Mouse (Mus musculus) midbrain, embryonic 11.5 days (tissue): ENCODE data around the gene Gm20517. TPM values are rescaled to one million over a fixed set of nuclear protein-coding genes. Genes with fewer than 3 reads are reported as not detected.

ENCODE experiments used
- ATAC-seq: fragments of 200-750 bp; cut with Nextera tagmentation; 2 replicates; pipeline ENCODE4 v1.8.0; 2017; ENCODE audit warnings: moderate TSS enrichment, moderate library complexity; ENCODE audit not compliant: low FRiP score
- DNase-seq: peaks from one replicate; pipeline ENCODE4 v3.0.0; 2015; ENCODE audit warnings: low spot score; ENCODE audit errors: missing footprints
- H3K27ac ChIP-seq: fragments of 300-500 bp; sonication (generic); 2 replicates; pipeline ENCODE4 v1.5.1; 2014; ENCODE audit warnings: low read depth, low read length
- H3K27me3 ChIP-seq: fragments of 300-500 bp; sonication (generic); 2 replicates; pipeline ENCODE4 v1.6.1; 2014; ENCODE audit warnings: mild to moderate bottlenecking, low read length, moderate library complexity, mixed read lengths; ENCODE audit not compliant: control insufficient read depth, insufficient read depth
- H3K36me3 ChIP-seq: fragments of 300-500 bp; sonication (generic); 2 replicates; pipeline ENCODE4 v1.6.1; 2014; ENCODE audit warnings: mild to moderate bottlenecking, low read length, moderate library complexity, mixed read lengths; ENCODE audit not compliant: control insufficient read depth, insufficient read depth
- H3K4me1 ChIP-seq: fragments of 300-500 bp; sonication (generic); 2 replicates; pipeline ENCODE4 v1.6.1; 2014; ENCODE audit warnings: low read length; ENCODE audit not compliant: control insufficient read depth, insufficient read depth
- H3K4me2 ChIP-seq: fragments of 300-500 bp; sonication (generic); 2 replicates; pipeline ENCODE4 v1.6.1; 2014; ENCODE audit warnings: mild to moderate bottlenecking, moderate library complexity
- H3K4me3 ChIP-seq: fragments of 300-500 bp; sonication (generic); 2 replicates; pipeline ENCODE4 v1.5.1; 2014; ENCODE audit warnings: low read depth, low read length
- H3K9ac ChIP-seq: fragments of 300-500 bp; sonication (generic); 2 replicates; pipeline ENCODE4 v1.6.1; 2014; ENCODE audit warnings: low read length
- H3K9me3 ChIP-seq: fragments of 300-500 bp; sonication (generic); 2 replicates; pipeline ENCODE4 v1.6.1; 2016; ENCODE audit warnings: low read length; ENCODE audit not compliant: control insufficient read depth
- WGBS: fragments of 180-500 bp; shearing (Covaris S2); extraction: QIAGEN DNeasy Blood & Tissue Kit; methylation state at CpG from one replicate; pipeline ENCODE4 v1.1.7; 2014; 5-methylcytosine and 5-hydroxymethylcytosine counted together
- polyA plus RNA-seq: library from polyadenylated mRNA; unstranded; fragments of >200 nt; fragmentation: Nextera tagmentation; extraction: Ambion mirVana; gene quantifications from 2 replicates; pipeline ENCODE4 v1.2.1, GENCODE M21; 2014

Gene Gm20517
- polyA plus RNA-seq, 1 experiment from 2014 or later: 1.4 TPM

- peaks cover 19% of the 10 kb centered on the region for H3K36me3 ChIP-seq
- peak; percentile 78 for DNase-seq
- H3K4me1 ChIP-seq: peaks cover 21% of the 10 kb centered on the region
- no peak overlapping the region for H3K27ac ChIP-seq
- no peak overlapping the region for H3K4me2 ChIP-seq
- H3K9ac ChIP-seq: no peak overlapping the region
- H3K9me3 ChIP-seq: no peaks in the 10 kb centered on the region
- WGBS: 91% methylated on average over 13 of the region's 13 CpGs
- ATAC-seq: no peak
- H3K4me3 ChIP-seq: no peak overlapping the region
- no peaks in the 10 kb centered on the region for H3K27me3 ChIP-seq
Measured at GRCm38 (mm10) chr17:47600601-47601388, 10.6 kb upstream of the Gm20517 start.

- H3K4me2 ChIP-seq: no peak overlapping the region
- H3K9me3 ChIP-seq: no peaks in the 10 kb centered on the region
- H3K27ac ChIP-seq: no peak overlapping the region
- no peak for ATAC-seq
- peaks cover 19% of the 10 kb centered on the region for H3K36me3 ChIP-seq
- no peak overlapping the region for H3K4me3 ChIP-seq
- no peaks in the 10 kb centered on the region for H3K27me3 ChIP-seq
- peaks cover 16% of the 10 kb centered on the region for H3K4me1 ChIP-seq
- WGBS: 89% methylated on average over 10 of the region's 10 CpGs
- no peak for DNase-seq
- H3K9ac ChIP-seq: no peak overlapping the region
Measured at GRCm38 (mm10) chr17:47601389-47601755, 10.0 kb upstream of the Gm20517 start.

- H3K27me3 ChIP-seq: no peaks in the 10 kb centered on the region
- no peaks in the 10 kb centered on the region for H3K9me3 ChIP-seq
- H3K27ac ChIP-seq: no peak overlapping the region
- H3K4me3 ChIP-seq: no peak overlapping the region
- H3K4me2 ChIP-seq: no peak overlapping the region
- H3K36me3 ChIP-seq: peaks cover 19% of the 10 kb centered on the region
- H3K9ac ChIP-seq: no peak overlapping the region
- H3K4me1 ChIP-seq: peaks cover 7% of the 10 kb centered on the region
- WGBS: 91% methylated on average over 11 of the region's 11 CpGs
- no peak for ATAC-seq
- DNase-seq: peak; percentile 61
Measured at GRCm38 (mm10) chr17:47602289-47602688, 9.1 kb upstream of the Gm20517 start.

- peak; percentile 68 for DNase-seq
- H3K4me1 ChIP-seq: peaks cover 9% of the 10 kb centered on the region
- WGBS: 83% methylated on average over 5 of the region's 5 CpGs
Measured at GRCm38 (mm10) chr17:47606220-47606619, 5.2 kb upstream of the Gm20517 start.

GRCm38 (mm10) chr17:47609182-47609581 lies 2.2 kb upstream of the Gm20517 start:
- Histone ChIP-seq H3K4me1 (peaks cover 17% of the 10 kb centered on the region), H3K4me2 (no peak overlapping the region), H3K4me3 (no peak overlapping the region), H3K27me3 (no peaks in the 10 kb centered on the region), H3K27ac (no peak overlapping the region), H3K9me3 (no peaks in the 10 kb centered on the region), H3K9ac (no peak overlapping the region), H3K36me3 (peaks cover 7% of the 10 kb centered on the region)
- WGBS: 91% methylated on average over 4 of the region's 4 CpGs
- ATAC-seq: no peak
- no peak for DNase-seq

More at GRCm38 (mm10) chr17:47606220-47606619, 5.2 kb upstream of the Gm20517 start:
- no peak overlapping the region for H3K4me2 ChIP-seq
- no peak for ATAC-seq
- H3K36me3 ChIP-seq: peaks cover 20% of the 10 kb centered on the region
- H3K9ac ChIP-seq: no peak overlapping the region
- H3K9me3 ChIP-seq: no peaks in the 10 kb centered on the region
- no peak overlapping the region for H3K27ac ChIP-seq
- H3K4me3 ChIP-seq: no peak overlapping the region
- H3K27me3 ChIP-seq: no peaks in the 10 kb centered on the region

GRCm38 (mm10) chr17:47611661-47611982 lies 233 bp downstream of the Gm20517 start:
- H3K4me1 ChIP-seq: peaks cover 17% of the 10 kb centered on the region
- H3K9me3 ChIP-seq: no peaks in the 10 kb centered on the region
- no peak overlapping the region; the same call in 1 of the 2 replicates for H3K27ac ChIP-seq
- H3K4me2 ChIP-seq: peak overlapping the region; percentile 92
- WGBS: 0% methylated on average over 13 of the region's 13 CpGs
- peak overlapping the region; percentile 77 for H3K9ac ChIP-seq
- H3K27me3 ChIP-seq: no peaks in the 10 kb centered on the region
- no peak for DNase-seq
- ATAC-seq: no peak; the same call in 1 of the 2 replicates
- H3K36me3 ChIP-seq: peaks cover 3% of the 10 kb centered on the region; the same call in 1 of the 2 replicates
- H3K4me3 ChIP-seq: peak overlapping the region; percentile 87

GRCm38 (mm10) chr17:47614018-47614417 lies 2.6 kb downstream of the Gm20517 start:
- H3K4me3 ChIP-seq: no peak overlapping the region
- H3K9ac ChIP-seq: no peak overlapping the region
- H3K9me3 ChIP-seq: no peaks in the 10 kb centered on the region
- peaks cover 17% of the 10 kb centered on the region for H3K4me1 ChIP-seq
- H3K27me3 ChIP-seq: no peaks in the 10 kb centered on the region
- no peak for ATAC-seq
- H3K27ac ChIP-seq: no peak overlapping the region
- no peak for DNase-seq
- H3K36me3 ChIP-seq: 0 out of 2 replicates have a peak, but pooled peaks cover 6% of the 10 kb centered on the region
- 89% methylated on average over 1 of the region's 1 CpGs for WGBS
- H3K4me2 ChIP-seq: no peak overlapping the region

- no peak overlapping the region for H3K27ac ChIP-seq
- ATAC-seq (no peak), DNase-seq (no peak)
- H3K9ac ChIP-seq: no peak overlapping the region
- 94% methylated on average over 8 of the region's 8 CpGs for WGBS
- no peaks in the 10 kb centered on the region for H3K9me3 ChIP-seq
- H3K36me3 ChIP-seq: 0 out of 2 replicates have a peak, but pooled peaks cover 6% of the 10 kb centered on the region
- H3K4me1 ChIP-seq: peaks cover 9% of the 10 kb centered on the region
- no peaks in the 10 kb centered on the region for H3K27me3 ChIP-seq
- H3K4me3 ChIP-seq: no peak overlapping the region
- H3K4me2 ChIP-seq: no peak overlapping the region
Measured at GRCm38 (mm10) chr17:47616119-47616518, 4.7 kb downstream of the Gm20517 start.

- Histone ChIP-seq H3K27ac (no peak overlapping the region), H3K4me3 (no peak overlapping the region), H3K9me3 (no peaks in the 10 kb centered on the region), H3K27me3 (no peaks in the 10 kb centered on the region), H3K9ac (no peak overlapping the region), H3K4me2 (no peak overlapping the region), H3K36me3 (0 out of 2 replicates have a peak, but pooled peaks cover 6% of the 10 kb centered on the region), H3K4me1 (peaks cover 9% of the 10 kb centered on the region)
- DNase-seq (no peak), ATAC-seq (no peak)
- WGBS: 88% methylated on average over 4 of the region's 4 CpGs
Measured at GRCm38 (mm10) chr17:47616652-47617051, 5.3 kb downstream of the Gm20517 start.
